Mouse (Mus musculus): ENCODE data around the gene Mymk.

DNA sequence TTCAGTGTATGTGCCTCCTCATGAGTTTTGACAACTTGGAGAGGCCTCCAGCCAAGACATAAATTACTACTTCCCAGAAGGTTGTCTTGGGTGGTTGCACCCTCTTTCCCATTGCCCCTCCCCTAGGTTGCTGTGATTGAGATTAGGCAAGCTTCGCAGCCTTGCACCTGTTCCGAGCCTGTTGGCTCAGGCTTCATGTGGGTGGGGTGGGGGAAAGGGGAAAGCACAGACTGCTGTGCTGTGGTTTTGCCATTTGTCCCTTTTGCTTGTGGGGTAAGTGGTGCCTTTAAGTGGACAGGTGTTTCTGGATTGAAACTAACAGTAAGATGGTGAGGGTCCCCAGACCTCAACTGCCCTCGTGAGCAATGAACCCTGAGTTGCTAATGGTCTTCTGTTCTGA is 36.0 kb downstream of the Mymk start:
- no peak for TF ChIP-seq POLR2A (IDR thresholded peaks at IDR 0.05; ENCODE audit: borderline replicate concordance, low read depth, low read length)
- no peak for TF ChIP-seq CTCF (IDR thresholded peaks at IDR 0.05; ENCODE audit: low read depth, low read length)

Data from bone marrow macrophage, adult 2 months (primary cell).